Comparison of ENCODE assay signal across 8 mouse cellular contexts in genomic region chr7:126860987-126861386, GRCm38 (mm10). TPM values are rescaled to one million over a fixed set of nuclear protein-coding genes. Genes with fewer than 3 reads are reported as not detected.
DNase-seq lines count a peak whose midpoint lies in the region; ATAC-seq and TF ChIP-seq lines count a peak whose summit lies in the region.

No protein-coding gene starts in this region.

- peaks cover 28% of the 10 kb centered on the region for H3K4me1 ChIP-seq in lung, embryonic 15.5 days
- peaks cover 11% of the 10 kb centered on the region for H3K4me1 ChIP-seq in embryonic facial prominence, embryonic 14.5 days (ENCODE audit: control insufficient read depth, insufficient read depth, low read length)
- peaks cover 5% of the 10 kb centered on the region; the same call in 1 of the 2 replicates for H3K4me1 ChIP-seq in intestine, postnatal 0 days (replicated peaks; ENCODE audit: control insufficient read depth, insufficient read depth, low read length)
- peaks cover 18% of the 10 kb centered on the region for H3K4me1 ChIP-seq in neural tube, embryonic 14.5 days (ENCODE audit: control insufficient read depth, insufficient read depth, low read length)

- H3K27me3 ChIP-seq in lung, embryonic 15.5 days = no peaks in the 10 kb centered on the region
- no peaks in the 10 kb centered on the region for H3K27me3 ChIP-seq in embryonic facial prominence, embryonic 14.5 days (replicated peaks; ENCODE audit: control insufficient read depth, insufficient read depth, low read length)
- no peaks in the 10 kb centered on the region for H3K27me3 ChIP-seq in intestine, postnatal 0 days (replicated peaks; ENCODE audit: control insufficient read depth, insufficient read depth, low read length)
- no peaks in the 10 kb centered on the region for H3K27me3 ChIP-seq in neural tube, embryonic 14.5 days (ENCODE audit: control insufficient read depth, insufficient read depth, low read length)

- H3K9me3 ChIP-seq in lung, embryonic 15.5 days = no peaks in the 10 kb centered on the region
- no peaks in the 10 kb centered on the region for H3K9me3 ChIP-seq in embryonic facial prominence, embryonic 14.5 days (ENCODE audit: control insufficient read depth, low read length)
- H3K9me3 ChIP-seq in intestine, postnatal 0 days (ENCODE audit: control insufficient read depth) = no peaks in the 10 kb centered on the region
- H3K9me3 ChIP-seq in neural tube, embryonic 14.5 days (ENCODE audit: control insufficient read depth, low read length) = no peaks in the 10 kb centered on the region

- ATAC-seq in lung, embryonic 15.5 days (ENCODE audit: borderline replicate concordance, extremely low read depth, low FRiP score, low TSS enrichment) = 0 out of 2 replicates have a peak, but pooled peaks have one; percentile 1
- no peak for ATAC-seq in embryonic facial prominence, embryonic 14.5 days (ENCODE audit: low read depth)
- ATAC-seq in intestine, postnatal 0 days = no peak
- no peak for ATAC-seq in neural tube, embryonic 14.5 days (ENCODE audit: low read depth)
- no peak for ATAC-seq in frontal cortex, adult (ENCODE audit: low TSS enrichment)

- peaks cover 38% of the 10 kb centered on the region for H3K36me3 ChIP-seq in lung, embryonic 15.5 days
- peaks cover 66% of the 10 kb centered on the region for H3K36me3 ChIP-seq in embryonic facial prominence, embryonic 14.5 days (ENCODE audit: control insufficient read depth, insufficient read depth, low read length)
- peaks cover 44% of the 10 kb centered on the region for H3K36me3 ChIP-seq in intestine, postnatal 0 days (ENCODE audit: control insufficient read depth, insufficient read depth)
- peaks cover 15% of the 10 kb centered on the region for H3K36me3 ChIP-seq in neural tube, embryonic 14.5 days (ENCODE audit: control insufficient read depth, insufficient read depth, low read length)

- DNase-seq in lung, adult 18-20 months = no peak
- DNase-seq in embryonic facial prominence, embryonic 14.5 days (ENCODE audit: low spot score) = no peak
- DNase-seq in ovary, postnatal 14 days (ENCODE audit: low spot score) = no peak
- no peak for DNase-seq in embryo, embryonic 10.5 days (ENCODE audit: low spot score)

- 51% methylated on average over 5 of the region's 5 CpGs for WGBS in lung, embryonic 15.5 days
- WGBS in embryonic facial prominence, embryonic 14.5 days = 74% methylated on average over 5 of the region's 5 CpGs
- 71% methylated on average over 5 of the region's 5 CpGs for whole genome bisulfite sequencing in intestine, postnatal 0 days
- WGBS in neural tube, embryonic 14.5 days = 78% methylated on average over 5 of the region's 5 CpGs

- H3K4me3 ChIP-seq in lung, embryonic 15.5 days = peak overlapping the region; percentile 58
- H3K4me3 ChIP-seq in embryonic facial prominence, embryonic 14.5 days (ENCODE audit: low read depth, low read length) = peak overlapping the region; percentile 76
- H3K4me3 ChIP-seq in intestine, postnatal 0 days (ENCODE audit: low read depth, low read length) = peak overlapping the region; percentile 55
- peak overlapping the region; percentile 38 for H3K4me3 ChIP-seq in neural tube, embryonic 14.5 days (ENCODE audit: low read depth, low read length)

- no peak overlapping the region for H3K27ac ChIP-seq in lung, embryonic 15.5 days
- H3K27ac ChIP-seq in embryonic facial prominence, embryonic 14.5 days (replicated peaks; ENCODE audit: low read depth, low read length) = peak overlapping the region; percentile 88; the same call in 1 of the 2 replicates
- no peak overlapping the region for H3K27ac ChIP-seq in intestine, postnatal 0 days (ENCODE audit: low read depth, low read length)
- no peak overlapping the region for H3K27ac ChIP-seq in neural tube, embryonic 14.5 days (ENCODE audit: low read depth, low read length)

- H3K4me2 ChIP-seq in lung, embryonic 15.5 days = peak overlapping the region; percentile 74
- peak overlapping the region; percentile 93 for H3K4me2 ChIP-seq in embryonic facial prominence, embryonic 14.5 days (ENCODE audit: low read depth, low read length)
- peak overlapping the region; percentile 80 for H3K4me2 ChIP-seq in intestine, postnatal 0 days (replicated peaks; ENCODE audit: low read depth)
- H3K4me2 ChIP-seq in neural tube, embryonic 14.5 days (ENCODE audit: low read depth, low read length) = peak overlapping the region; percentile 61

- TF ChIP-seq CTCF in intestine, postnatal 0 days (IDR thresholded peaks at IDR 0.05; ENCODE audit: low read depth) = no peak

- H3K9ac ChIP-seq in lung, embryonic 15.5 days = peak overlapping the region; percentile 61
- H3K9ac ChIP-seq in embryonic facial prominence, embryonic 14.5 days (ENCODE audit: low read depth, low read length) = peak overlapping the region; percentile 78
- peak overlapping the region; percentile 49 for H3K9ac ChIP-seq in intestine, postnatal 0 days (ENCODE audit: low read depth, low read length)
- peak overlapping the region; percentile 56; the same call in 1 of the 2 replicates for H3K9ac ChIP-seq in neural tube, embryonic 14.5 days (replicated peaks; ENCODE audit: low read depth, low read length)

RNA-seq across cellular contexts. Expression of gene Hirip3, which starts 0.8 kb away (rescaled TPM):
- 31.6 and 34.4 TPM in 2 replicates for polyA plus RNA-seq in lung, embryonic 15.5 days (2015; fragmentation: Nextera tagmentation; extraction: Ambion mirVana)
- 13.2 and 14.8 TPM in 2 replicates for polyA plus RNA-seq in embryonic facial prominence, embryonic 14.5 days (2014; fragmentation: Nextera tagmentation; extraction: Ambion mirVana)
- polyA plus RNA-seq in intestine, postnatal 0 days (2015; fragmentation: Nextera tagmentation; extraction: Ambion mirVana) = 7.2 and 9.5 TPM in 2 replicates
- polyA plus RNA-seq in neural tube, embryonic 14.5 days (2014; fragmentation: Nextera tagmentation; extraction: Ambion mirVana) = 11.0 and 15.2 TPM in 2 replicates

RNA-seq across cellular contexts. Expression of gene Ino80e, which starts 1.2 kb away (rescaled TPM):
- 76.6 and 78.3 TPM in 2 replicates for polyA plus RNA-seq in lung, embryonic 15.5 days (2015; fragmentation: Nextera tagmentation; extraction: Ambion mirVana)
- 75.0 and 86.1 TPM in 2 replicates for polyA plus RNA-seq in embryonic facial prominence, embryonic 14.5 days (2014; fragmentation: Nextera tagmentation; extraction: Ambion mirVana)
- polyA plus RNA-seq in intestine, postnatal 0 days (2015; fragmentation: Nextera tagmentation; extraction: Ambion mirVana) = 36.4 and 37.4 TPM in 2 replicates
- polyA plus RNA-seq in neural tube, embryonic 14.5 days (2014; fragmentation: Nextera tagmentation; extraction: Ambion mirVana) = 86.7 and 92.4 TPM in 2 replicates

RNA-seq across cellular contexts. Expression of gene Doc2a, which starts 13.8 kb away (rescaled TPM):
- 0.81 and 1.1 TPM in 2 replicates for polyA plus RNA-seq in lung, embryonic 15.5 days (2015; fragmentation: Nextera tagmentation; extraction: Ambion mirVana)
- polyA plus RNA-seq in embryonic facial prominence, embryonic 14.5 days (2014; fragmentation: Nextera tagmentation; extraction: Ambion mirVana) = 1.7 and 2.0 TPM in 2 replicates
- 1.5 and 1.6 TPM in 2 replicates for polyA plus RNA-seq in intestine, postnatal 0 days (2015; fragmentation: Nextera tagmentation; extraction: Ambion mirVana)
- 18.4 and 20.2 TPM in 2 replicates for polyA plus RNA-seq in neural tube, embryonic 14.5 days (2014; fragmentation: Nextera tagmentation; extraction: Ambion mirVana)

RNA-seq across cellular contexts. Expression of gene Taok2, which starts 23.5 kb away (rescaled TPM):
- polyA plus RNA-seq in lung, embryonic 15.5 days (2015; fragmentation: Nextera tagmentation; extraction: Ambion mirVana) = 48.0 and 55.0 TPM in 2 replicates
- 29.1 and 31.9 TPM in 2 replicates for polyA plus RNA-seq in embryonic facial prominence, embryonic 14.5 days (2014; fragmentation: Nextera tagmentation; extraction: Ambion mirVana)
- 11.5 and 12.9 TPM in 2 replicates for polyA plus RNA-seq in intestine, postnatal 0 days (2015; fragmentation: Nextera tagmentation; extraction: Ambion mirVana)
- 28.9 and 36.5 TPM in 2 replicates for polyA plus RNA-seq in neural tube, embryonic 14.5 days (2014; fragmentation: Nextera tagmentation; extraction: Ambion mirVana)

RNA-seq across cellular contexts. Expression of gene 4930451I11Rik, which starts 29.5 kb away (rescaled TPM):
- not detected in 2 replicates for polyA plus RNA-seq in lung, embryonic 15.5 days (2015; fragmentation: Nextera tagmentation; extraction: Ambion mirVana)
- polyA plus RNA-seq in embryonic facial prominence, embryonic 14.5 days (2014; fragmentation: Nextera tagmentation; extraction: Ambion mirVana) = not detected in 2 replicates
- not detected in 2 replicates for polyA plus RNA-seq in intestine, postnatal 0 days (2015; fragmentation: Nextera tagmentation; extraction: Ambion mirVana)
- not detected in 2 replicates for polyA plus RNA-seq in neural tube, embryonic 14.5 days (2014; fragmentation: Nextera tagmentation; extraction: Ambion mirVana)
